Mouse (Mus musculus) hindbrain, embryonic 14.5 days (tissue): ENCODE data around the gene B3gnt4. TPM values are rescaled to one million over a fixed set of nuclear protein-coding genes. Genes with fewer than 3 reads are reported as not detected.

ENCODE experiments used
- ATAC-seq: fragments of 200-750 bp; cut with Nextera tagmentation; 2 replicates; pipeline ENCODE4 v1.8.0; 2017; ENCODE audit warnings: moderate number of reproducible peaks, mild to moderate bottlenecking, moderate TSS enrichment, moderate library complexity; ENCODE audit not compliant: low FRiP score
- DNase-seq: peaks from one replicate; pipeline ENCODE4 v3.0.0-alpha.2; 2015; ENCODE audit warnings: low spot score
- H3K27ac ChIP-seq: fragments of 300-500 bp; sonication (generic); 2 replicates; pipeline ENCODE4 v1.5.1; 2014; ENCODE audit warnings: mild to moderate bottlenecking, moderate library complexity
- H3K27me3 ChIP-seq: fragments of 300-500 bp; sonication (generic); 2 replicates; pipeline ENCODE4 v1.6.1; 2014; ENCODE audit warnings: mild to moderate bottlenecking, low read length, mixed read lengths; ENCODE audit not compliant: control insufficient read depth, insufficient read depth
- H3K36me3 ChIP-seq: fragments of 300-500 bp; sonication (generic); replicated peaks from 2 replicates; pipeline ENCODE4 v1.6.1; 2014; ENCODE audit not compliant: control insufficient read depth, insufficient read depth
- H3K4me1 ChIP-seq: fragments of 300-500 bp; sonication (generic); replicated peaks from 2 replicates; pipeline ENCODE4 v1.6.1; 2014; ENCODE audit warnings: antibody characterized with exemption, low read length, mixed read lengths; ENCODE audit not compliant: control insufficient read depth, insufficient read depth
- H3K4me2 ChIP-seq: fragments of 300-500 bp; sonication (generic); replicated peaks from 2 replicates; pipeline ENCODE4 v1.6.1; 2014; ENCODE audit warnings: mild to moderate bottlenecking, moderate library complexity
- H3K4me3 ChIP-seq: fragments of 300-500 bp; sonication (generic); replicated peaks from 2 replicates; pipeline ENCODE4 v1.5.1; 2014; ENCODE audit warnings: mild to moderate bottlenecking, low read length
- H3K9ac ChIP-seq: fragments of 300-500 bp; sonication (generic); 2 replicates; pipeline ENCODE4 v1.6.1; 2014
- H3K9me3 ChIP-seq: fragments of 300-500 bp; sonication (generic); 2 replicates; pipeline ENCODE4 v1.6.1; 2016; ENCODE audit warnings: low read length; ENCODE audit not compliant: control insufficient read depth
- whole genome bisulfite sequencing: fragments of 180-500 bp; shearing (Covaris S2); extraction: QIAGEN DNeasy Blood & Tissue Kit; methylation state at CpG from one replicate; pipeline ENCODE4 v1.1.7; 2014; 5-methylcytosine and 5-hydroxymethylcytosine counted together
- polyA plus RNA-seq: library from polyadenylated mRNA; unstranded; fragments of >200 nt; fragmentation: Nextera tagmentation; extraction: Ambion mirVana; gene quantifications from 2 replicates; pipeline ENCODE4 v1.2.1, GENCODE M21; 2014

Gene B3gnt4
- polyA plus RNA-seq, 1 experiment from 2014 or later, result 2.0 TPM

DNA sequence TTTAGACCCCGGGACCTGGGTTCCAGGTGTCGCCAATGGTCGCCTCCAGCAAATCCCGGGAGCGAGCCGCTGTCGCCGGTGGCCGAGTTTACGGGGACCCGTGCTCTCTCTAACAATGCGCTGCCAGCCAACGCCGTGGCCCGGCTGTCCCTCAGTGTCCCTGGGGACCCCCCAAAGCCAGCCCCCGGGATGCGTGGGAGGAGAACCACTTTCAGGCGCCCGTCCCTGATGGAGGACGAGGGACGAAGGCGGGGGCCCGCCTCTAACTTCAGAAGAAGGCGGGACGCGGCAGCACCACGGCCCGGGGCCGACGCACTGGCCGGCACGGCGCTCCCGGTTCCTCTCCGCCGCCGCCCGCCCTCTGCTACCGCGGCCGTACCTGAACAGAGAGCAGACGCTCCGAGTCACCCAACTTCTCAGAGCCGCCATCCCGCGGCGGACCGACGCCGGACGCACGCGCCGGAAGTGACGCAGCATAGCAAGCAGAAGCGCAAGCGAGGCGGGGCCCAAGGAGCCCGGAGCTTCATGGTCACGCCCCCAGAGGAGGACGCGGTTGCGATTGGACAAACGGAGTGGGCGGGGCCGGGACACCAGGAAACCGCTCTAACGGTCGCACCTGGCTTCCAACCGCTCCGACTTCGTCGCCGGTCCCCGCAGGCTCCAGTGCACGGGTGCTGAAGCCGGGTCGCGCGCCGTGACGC is 13.6 kb downstream of the B3gnt4 start, which contains the start of gene Diablo:
TSS of gene Diablo (minus strand) at position 485 of the 701 bp plus-strand sequence.
- Histone ChIP-seq H3K27ac (peak within 1 kb of the TSS; percentile 68), H3K27me3 (no peaks in the 10 kb centered on the region), H3K4me3 (peak within 1 kb of the TSS; percentile 89), H3K4me1 (peaks cover 7% of the 10 kb centered on the region; the same call in 1 of the 2 replicates), H3K4me2 (peak within 1 kb of the TSS; percentile 87), H3K36me3 (peaks cover 32% of the 10 kb centered on the region), H3K9ac (peak within 1 kb of the TSS; percentile 82), H3K9me3 (no peaks in the 10 kb centered on the region)
- ATAC-seq (peak; percentile 99), DNase-seq (peak; percentile 98)
- WGBS, result under 1% methylated on average over 73 of the region's 82 CpGs

DNA sequence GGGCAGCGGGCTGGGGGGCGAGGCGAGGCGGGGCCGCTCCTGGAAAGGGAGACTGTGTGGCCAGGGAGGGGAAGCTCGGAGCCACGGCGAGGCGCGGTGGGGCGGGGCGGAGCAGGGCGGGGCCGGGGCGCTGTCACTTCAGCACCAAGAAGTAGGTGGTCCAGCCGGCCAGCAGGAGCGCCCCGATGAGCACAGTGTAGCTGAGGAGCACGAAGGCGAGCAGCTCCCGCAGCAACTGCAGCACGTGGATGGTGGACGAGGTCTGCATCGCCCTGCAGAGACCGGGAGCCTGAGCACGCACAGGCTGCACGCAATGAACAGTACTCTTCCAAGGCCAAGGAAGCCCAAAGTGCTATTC is 14.1 kb downstream of the B3gnt4 start:
- WGBS, result 1% methylated on average over 26 of the region's 27 CpGs
- H3K4me3 ChIP-seq, result peak overlapping the region; percentile 89
- peak overlapping the region; percentile 87 for H3K4me2 ChIP-seq
- peaks cover 33% of the 10 kb centered on the region for H3K36me3 ChIP-seq
- ATAC-seq, result peak; percentile 90
- H3K27me3 ChIP-seq, result no peaks in the 10 kb centered on the region
- H3K9me3 ChIP-seq, result no peaks in the 10 kb centered on the region
- peak overlapping the region; percentile 68 for H3K27ac ChIP-seq
- peaks cover 7% of the 10 kb centered on the region; the same call in 1 of the 2 replicates for H3K4me1 ChIP-seq
- peak overlapping the region; percentile 56 for H3K9ac ChIP-seq
- DNase-seq, result peak; percentile 62

DNA sequence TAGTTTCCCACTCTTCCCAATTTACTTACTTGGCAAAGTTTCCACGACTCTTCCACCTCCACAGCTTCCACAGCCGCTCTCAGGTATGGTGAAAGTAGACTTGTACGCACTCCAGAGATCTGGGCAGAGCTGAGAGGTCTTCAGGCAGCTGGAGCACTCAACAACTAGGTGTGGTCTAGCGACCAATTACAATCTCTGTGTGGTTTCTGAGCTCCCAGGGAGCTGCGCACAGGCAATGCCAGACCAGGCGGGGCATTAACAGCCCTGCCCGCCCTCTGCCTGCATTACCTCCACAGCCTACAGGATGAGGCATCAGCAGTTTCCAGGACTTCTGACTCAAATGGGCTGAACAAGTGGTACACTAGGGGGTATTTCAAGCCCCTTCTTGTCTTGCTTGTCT is 15.0 kb downstream of the B3gnt4 start, which contains the start of gene Gm49027:
TSS of gene Gm49027 (minus strand) at position 208 of the 400 bp plus-strand sequence.
- peak within 1 kb of the TSS; percentile 87 for H3K4me2 ChIP-seq
- no peaks in the 10 kb centered on the region for H3K27me3 ChIP-seq
- peaks cover 7% of the 10 kb centered on the region; the same call in 1 of the 2 replicates for H3K4me1 ChIP-seq
- H3K9ac ChIP-seq, result peak within 1 kb of the TSS; percentile 56
- H3K27ac ChIP-seq, result peak within 1 kb of the TSS; percentile 68
- H3K36me3 ChIP-seq, result peaks cover 37% of the 10 kb centered on the region
- no peaks in the 10 kb centered on the region for H3K9me3 ChIP-seq
- peak within 1 kb of the TSS; percentile 89 for H3K4me3 ChIP-seq
- 85% methylated on average over 7 of the region's 7 CpGs for WGBS
- no peak for ATAC-seq
- DNase-seq, result no peak

DNA sequence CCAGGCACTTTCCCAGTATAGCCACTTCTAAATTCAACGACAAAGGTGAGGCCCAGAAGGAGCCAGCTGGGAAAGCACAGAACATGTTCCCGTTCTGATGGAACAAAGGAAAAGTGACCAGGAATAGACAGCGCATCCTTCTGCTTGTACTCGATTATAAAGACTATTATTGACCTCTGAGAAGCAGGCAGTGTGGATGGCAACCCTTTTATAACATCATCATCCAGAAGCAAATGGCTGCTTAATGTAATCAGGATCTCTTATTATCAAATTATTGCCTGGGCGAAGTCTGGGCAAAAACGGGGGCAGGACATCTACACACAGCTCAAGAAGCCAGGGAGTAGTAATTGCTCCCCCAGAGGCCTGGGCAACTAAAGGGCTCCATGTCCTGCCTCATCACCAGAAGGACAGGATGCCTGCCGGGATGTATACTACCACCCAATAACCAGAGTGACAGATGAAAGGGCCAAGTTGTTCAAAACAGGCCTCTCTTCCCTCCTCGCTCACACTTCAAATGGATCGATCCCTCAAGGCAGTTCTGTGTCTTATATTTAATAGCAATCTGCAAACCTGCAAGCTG is 15.7 kb downstream of the B3gnt4 start:
- peaks cover 44% of the 10 kb centered on the region for H3K36me3 ChIP-seq
- peaks cover 7% of the 10 kb centered on the region; the same call in 1 of the 2 replicates for H3K4me1 ChIP-seq
- 86% methylated on average over 9 of the region's 9 CpGs for WGBS
- no peaks in the 10 kb centered on the region for H3K9me3 ChIP-seq
- no peaks in the 10 kb centered on the region for H3K27me3 ChIP-seq
- H3K27ac ChIP-seq, result no peak overlapping the region
- H3K4me3 ChIP-seq, result no peak overlapping the region
- DNase-seq (no peak), ATAC-seq (no peak)
- no peak overlapping the region for H3K4me2 ChIP-seq
- no peak overlapping the region for H3K9ac ChIP-seq

DNA sequence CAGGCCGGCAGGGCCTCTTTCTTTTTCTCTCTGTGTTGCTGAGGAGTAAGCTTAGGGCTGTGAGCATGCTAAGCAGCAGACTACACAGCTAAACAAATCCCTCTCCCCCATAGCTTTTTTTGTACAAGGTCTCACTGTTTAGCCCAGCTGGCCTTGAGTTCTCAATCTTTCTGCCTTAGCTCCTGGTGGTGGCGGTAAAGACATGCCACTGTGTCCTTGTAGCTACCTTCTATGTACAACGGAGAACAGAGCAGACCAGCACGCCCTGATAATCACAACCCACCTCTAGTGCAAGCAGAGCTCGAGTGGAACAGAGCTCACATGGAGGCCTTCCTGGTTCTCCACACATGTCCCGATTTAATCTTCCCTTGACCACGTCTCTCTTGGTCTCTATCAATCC is 18.4 kb downstream of the B3gnt4 start:
- no peak for ATAC-seq
- no peak overlapping the region for H3K4me2 ChIP-seq

DNA sequence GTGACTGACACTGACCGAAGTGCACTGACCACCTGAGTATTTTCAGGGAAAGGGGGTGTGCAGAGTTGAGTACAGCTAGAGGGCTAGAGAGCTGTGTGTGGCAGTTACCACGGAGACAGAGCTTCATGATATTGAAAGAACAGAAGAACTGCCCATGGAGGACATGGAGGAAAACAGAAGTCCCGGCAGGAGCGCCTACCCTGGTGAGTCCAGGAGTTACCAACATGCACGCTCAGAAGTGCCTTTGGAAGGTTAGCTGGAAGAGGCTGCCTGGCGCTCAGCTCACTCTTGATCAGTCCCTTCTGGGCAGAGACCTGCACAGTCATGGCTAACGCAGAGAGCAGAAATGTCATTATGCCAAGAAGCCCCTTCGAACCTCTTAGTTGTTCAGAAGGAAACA is 19.8 kb downstream of the B3gnt4 start:
- Histone ChIP-seq H3K27ac (no peak overlapping the region), H3K9ac (no peak overlapping the region), H3K27me3 (no peaks in the 10 kb centered on the region), H3K4me2 (no peak overlapping the region), H3K4me1 (no peaks in the 10 kb centered on the region; the same call in 1 of the 2 replicates), H3K36me3 (peaks cover 82% of the 10 kb centered on the region), H3K9me3 (no peaks in the 10 kb centered on the region), H3K4me3 (no peak overlapping the region)
- 90% methylated on average over 8 of the region's 8 CpGs for WGBS
- ATAC-seq (no peak), DNase-seq (no peak)

More for the DNA sequence above, 18.4 kb downstream of the B3gnt4 start:
- H3K27ac ChIP-seq, result no peak overlapping the region
- no peak for DNase-seq
- no peak overlapping the region for H3K9ac ChIP-seq
- peaks cover 70% of the 10 kb centered on the region for H3K36me3 ChIP-seq
- H3K4me1 ChIP-seq, result peaks cover 7% of the 10 kb centered on the region; the same call in 1 of the 2 replicates
- no peak overlapping the region for H3K4me3 ChIP-seq
- WGBS, result 85% methylated on average over 7 of the region's 7 CpGs
- H3K27me3 ChIP-seq, result no peaks in the 10 kb centered on the region
- H3K9me3 ChIP-seq, result no peaks in the 10 kb centered on the region

DNA sequence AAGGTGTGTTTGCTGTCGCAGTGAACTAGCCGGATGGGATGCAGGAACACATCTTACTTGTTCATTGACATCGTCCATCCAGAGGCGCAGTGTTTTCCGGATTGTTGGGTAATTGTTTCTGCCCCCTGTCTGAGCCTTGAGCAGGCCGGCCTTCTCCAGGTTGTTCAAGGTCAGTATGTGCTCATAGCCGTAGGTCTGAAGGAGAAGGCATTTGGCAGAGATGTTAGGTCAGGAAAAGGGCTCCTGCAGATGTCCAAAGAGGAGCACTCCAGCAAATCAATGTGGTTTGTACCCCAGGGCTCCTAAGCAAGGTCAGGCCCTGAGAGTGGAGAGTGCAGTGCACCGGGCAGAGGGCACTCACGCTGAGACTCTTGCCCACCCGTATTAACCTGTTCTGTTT is 23.5 kb downstream of the B3gnt4 start:
- no peak overlapping the region for H3K27ac ChIP-seq
- no peaks in the 10 kb centered on the region for H3K27me3 ChIP-seq
- no peaks in the 10 kb centered on the region for H3K4me1 ChIP-seq
- no peak overlapping the region for H3K4me2 ChIP-seq
- H3K4me3 ChIP-seq, result no peak overlapping the region
- H3K9ac ChIP-seq, result no peak overlapping the region
- no peaks in the 10 kb centered on the region for H3K9me3 ChIP-seq
- 93% methylated on average over 10 of the region's 10 CpGs for WGBS
- ATAC-seq, result no peak
- peaks cover 87% of the 10 kb centered on the region for H3K36me3 ChIP-seq
- no peak for DNase-seq

DNA sequence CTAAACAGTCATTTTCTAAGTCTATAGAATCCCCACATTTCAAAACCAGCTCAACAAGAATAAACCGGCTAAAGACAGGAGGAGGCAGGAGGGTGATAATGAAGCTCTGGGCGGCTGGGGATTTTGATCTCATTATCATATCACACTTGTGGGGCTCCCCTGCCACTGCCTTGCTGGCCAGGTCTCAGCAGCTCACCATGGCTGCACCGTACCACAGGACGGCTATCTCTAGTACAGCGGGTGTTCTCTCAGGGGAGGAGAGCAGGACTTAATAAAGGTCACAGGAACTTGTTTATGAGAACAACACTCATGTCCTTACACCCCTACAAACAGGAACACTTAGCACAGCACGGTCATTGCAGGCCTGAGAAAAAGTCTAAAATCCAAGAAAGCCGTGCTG is 45.4 kb downstream of the B3gnt4 start:
- H3K4me3 ChIP-seq, result no peak overlapping the region
- no peaks in the 10 kb centered on the region for H3K9me3 ChIP-seq
- no peak overlapping the region for H3K27ac ChIP-seq
- no peak overlapping the region for H3K9ac ChIP-seq
- H3K4me2 ChIP-seq, result no peak overlapping the region
- ATAC-seq (no peak), DNase-seq (no peak)
- peaks cover 60% of the 10 kb centered on the region for H3K36me3 ChIP-seq
- no peaks in the 10 kb centered on the region for H3K4me1 ChIP-seq
- 91% methylated on average over 7 of the region's 7 CpGs for WGBS
- H3K27me3 ChIP-seq, result no peaks in the 10 kb centered on the region

DNA sequence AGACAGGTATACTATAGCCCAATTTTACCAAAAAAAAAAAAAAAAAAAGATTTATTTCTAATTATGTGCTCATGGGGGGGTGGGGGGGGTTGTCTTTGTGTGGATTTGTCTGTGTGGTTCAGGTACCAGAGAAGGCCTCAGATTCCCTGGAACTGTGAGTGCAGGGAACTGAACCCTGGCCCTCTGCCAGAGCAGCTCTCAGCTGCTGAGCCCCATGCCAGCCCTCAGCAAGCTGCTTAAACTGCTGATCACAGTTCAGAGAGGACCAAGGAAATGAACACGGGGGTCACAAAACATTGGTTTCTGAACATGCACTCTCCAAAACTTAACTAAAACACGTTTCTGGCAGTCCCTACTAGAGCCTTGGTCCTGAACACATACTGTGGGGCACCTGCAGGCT is 46.2 kb downstream of the B3gnt4 start:
- Histone ChIP-seq H3K9me3 (no peaks in the 10 kb centered on the region), H3K4me3 (no peak overlapping the region), H3K9ac (no peak overlapping the region), H3K4me1 (no peaks in the 10 kb centered on the region), H3K4me2 (no peak overlapping the region), H3K27ac (no peak overlapping the region), H3K36me3 (peaks cover 66% of the 10 kb centered on the region), H3K27me3 (no peaks in the 10 kb centered on the region)
- peak; percentile 29 for DNase-seq
- no peak for ATAC-seq
- 74% methylated on average over 2 of the region's 2 CpGs for WGBS
